Mouse (Mus musculus): Measurements from ENCODE around the gene Zfyve26.
"Not testable (repeated sequence)": the region's sequence is repeated elsewhere in the genome, so short reads cannot be mapped to it uniquely, and the experiment has no call there.

The Zfyve26 gene

GRCm38 (mm10) chr12:79261035-79261434 lies 35.1 kb downstream of the Zfyve26 start:
- peak in 1 of 2 experiments; percentile 14 for DNase-seq (ENCODE audit: low spot score in 2 of 2)

- no peak for DNase-seq (ENCODE audit: low spot score in 2 of 2)
Measured at GRCm38 (mm10) chr12:79260154-79260553, 36.0 kb downstream of the Zfyve26 start.

- DNase-seq (ENCODE audit: low spot score in 2 of 2), result no peak
Measured at GRCm38 (mm10) chr12:79254975-79255374, 41.1 kb downstream of the Zfyve26 start.

GRCm38 (mm10) chr12:79253294-79254053 lies 42.6 kb downstream of the Zfyve26 start:
- no peak for DNase-seq (ENCODE audit: low spot score in 2 of 2)

GRCm38 (mm10) chr12:79248110-79248509 lies 48.0 kb downstream of the Zfyve26 start:
- DNase-seq (ENCODE audit: low spot score in 2 of 2), result no peak

GRCm38 (mm10) chr12:79242921-79243320 lies 53.2 kb downstream of the Zfyve26 start:
- no peak for DNase-seq (ENCODE audit: low spot score in 2 of 2)

- DNase-seq (ENCODE audit: low spot score in 2 of 2), result no peak
Measured at GRCm38 (mm10) chr12:79241985-79242384, 54.1 kb downstream of the Zfyve26 start.

GRCm38 (mm10) chr12:79235485-79236080 lies 60.5 kb downstream of the Zfyve26 start:
- DNase-seq (ENCODE audit: low spot score in 2 of 2), result no peak

- DNase-seq (ENCODE audit: low spot score in 2 of 2), result no peak
Measured at GRCm38 (mm10) chr12:79217511-79217910, 78.6 kb downstream of the Zfyve26 start.

GRCm38 (mm10) chr12:79211447-79211846 lies 84.7 kb downstream of the Zfyve26 start:
- DNase-seq (ENCODE audit: low spot score in 2 of 2), result no peak

GRCm38 (mm10) chr12:79208703-79209464 lies 87.2 kb downstream of the Zfyve26 start, which contains the start of gene Rdh12:
Gene Rdh12 (plus strand): TSS chr12:79208914.
- peak; percentile 6 to 25 for DNase-seq (ENCODE audit: low spot score in 2 of 2)

GRCm38 (mm10) chr12:79201882-79202281 lies 94.2 kb downstream of the Zfyve26 start:
- DNase-seq (ENCODE audit: low spot score in 2 of 2), result no peak

GRCm38 (mm10) chr12:79197105-79197504 lies 99.0 kb downstream of the Zfyve26 start:
- no peak for DNase-seq (ENCODE audit: low spot score in 2 of 2)

GRCm38 (mm10) chr12:79193441-79193840 lies 102.7 kb downstream of the Zfyve26 start:
- DNase-seq (ENCODE audit: low spot score in 2 of 2), result peak; percentile 12 to 55

GRCm38 (mm10) chr12:79192193-79192592 lies 103.9 kb downstream of the Zfyve26 start, which contains the start of gene Rdh11:
Gene Rdh11 (minus strand): TSS chr12:79192293.
- no peak for DNase-seq (ENCODE audit: low spot score in 2 of 2)

GRCm38 (mm10) chr12:79191701-79192100 lies 104.4 kb downstream of the Zfyve26 start:
- peak; percentile 69 to 79 for DNase-seq (ENCODE audit: low spot score in 2 of 2)

GRCm38 (mm10) chr12:79190931-79191673 lies 105.0 kb downstream of the Zfyve26 start:
- peak; percentile 43 to 48 for DNase-seq (ENCODE audit: low spot score in 2 of 2)

- DNase-seq (ENCODE audit: low spot score in 2 of 2), result not testable (repeated sequence)
Measured at GRCm38 (mm10) chr12:79185160-79185559, 110.9 kb downstream of the Zfyve26 start.

All from thymus, postnatal 10 days (tissue).